Mouse (Mus musculus) embryo, embryonic 11.5 days (tissue): ENCODE measurements at regions not wholly inside any gene's neighbourhood (a gene's known extent, or its start where the extent isn't known, plus 50 kb on each side); places are given as distances from the start of the nearest gene placed in this dataset.
A peak's percentile ranks its signal among the peaks of the same experiment; 100 is the strongest.
"Not testable (repeated sequence)": the region's sequence is repeated elsewhere in the genome, so short reads cannot be mapped to it uniquely, and the experiment has no call there.

Experiments
- DNase-seq: peaks from one replicate; pipeline ENCODE4 v3.0.0-alpha.2; 2012; ENCODE audit warnings: low read depth, low spot score

DNA sequence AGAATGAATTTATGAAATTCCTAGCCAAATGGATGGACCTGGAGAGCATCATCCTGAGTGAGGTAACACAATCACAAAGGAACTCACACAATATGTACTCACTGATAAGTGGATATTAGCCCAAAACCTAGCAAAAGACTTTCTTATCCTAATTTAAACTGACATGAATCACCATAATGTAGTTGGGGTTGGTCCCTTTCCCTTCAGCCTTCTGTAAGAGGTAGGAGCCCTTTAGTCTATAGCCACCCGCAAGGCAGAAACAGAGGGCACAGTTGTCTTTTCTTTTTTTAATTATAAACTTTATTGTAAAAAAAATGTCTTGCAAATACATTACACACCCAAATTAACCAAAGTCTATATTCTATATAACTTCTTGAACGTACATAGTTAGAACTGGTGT is 81.3 kb downstream of the Ogfrl1 start:
- not testable (repeated sequence) for DNase-seq

- not testable (repeated sequence) for DNase-seq
Measured at GRCm38 (mm10) chr1:23314863-23315262, 82.7 kb downstream of the Ogfrl1 start.

GRCm38 (mm10) chr1:23292718-23293117 is 104.9 kb downstream of the Ogfrl1 start:
- no peak for DNase-seq

- DNase-seq: no peak
Measured at GRCm38 (mm10) chr1:23286741-23287140, 110.8 kb downstream of the Ogfrl1 start.

DNA sequence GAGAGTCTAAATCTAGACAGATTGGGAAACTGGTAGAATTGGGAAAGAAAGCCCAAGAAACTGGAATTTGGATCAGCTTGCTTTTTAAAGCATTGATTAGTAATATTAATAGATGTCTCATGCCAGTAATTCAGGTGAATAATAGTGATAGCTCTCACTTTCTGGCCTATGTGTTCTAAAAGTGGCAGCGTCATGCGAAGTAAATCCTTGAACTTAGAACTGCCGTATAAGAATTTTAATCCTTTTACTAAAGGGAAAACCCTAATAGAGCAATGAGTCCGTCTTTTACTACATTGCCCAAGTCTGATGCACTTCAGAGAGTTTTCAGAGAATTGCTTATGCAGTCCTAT is 114.7 kb downstream of the Ogfrl1 start:
- DNase-seq: no peak

DNA sequence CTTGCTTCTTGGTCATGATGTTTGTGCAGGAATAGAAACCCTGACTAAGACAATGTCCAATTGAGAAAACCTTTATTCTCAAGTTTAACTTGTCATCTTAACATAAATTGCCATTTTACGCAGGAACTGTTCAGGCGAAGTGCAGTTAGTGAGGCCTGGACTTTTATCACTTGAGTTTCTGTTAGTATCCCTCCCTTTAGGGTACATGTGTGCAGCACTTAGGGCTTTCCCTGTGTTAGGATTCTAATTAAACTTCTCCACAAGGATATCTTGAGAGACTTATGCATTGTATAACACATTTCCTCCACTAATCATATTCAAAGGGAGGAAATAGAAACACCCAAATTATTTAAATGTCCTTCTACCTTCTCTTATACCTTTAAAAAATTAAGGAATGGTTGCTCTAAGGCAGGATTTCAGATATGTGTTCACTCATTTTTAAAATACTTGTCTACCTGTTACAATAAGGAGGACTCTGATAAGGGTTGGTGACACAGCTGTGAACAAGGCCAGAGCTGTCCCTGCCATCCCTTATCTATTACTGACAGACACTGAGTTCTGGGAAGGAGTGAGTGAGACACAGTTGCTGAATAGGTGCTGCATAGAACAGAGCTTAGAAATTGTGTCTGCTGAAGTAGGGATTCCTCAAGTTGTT is 115.2 kb downstream of the Ogfrl1 start:
- no peak for DNase-seq

DNA sequence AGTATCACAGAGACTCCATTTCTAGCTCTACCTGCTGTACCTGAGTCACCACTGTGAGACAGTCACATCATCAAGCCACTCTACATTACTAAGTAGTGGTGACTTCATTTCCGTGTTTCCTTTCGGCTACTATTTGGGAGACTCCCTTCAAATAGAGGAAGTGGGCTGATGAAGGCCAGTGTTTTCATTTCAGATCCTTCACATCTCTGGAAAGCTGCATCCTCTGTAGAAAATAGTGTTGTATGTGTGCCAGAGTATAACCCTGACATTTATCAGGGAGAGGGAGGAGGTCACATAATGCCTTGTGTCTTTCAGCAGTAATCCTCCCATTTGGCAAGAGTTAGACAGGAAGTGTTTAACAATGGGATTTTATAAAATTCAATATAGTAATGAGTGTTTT is 117.7 kb downstream of the Ogfrl1 start:
- no peak for DNase-seq

- DNase-seq: no peak
Measured at GRCm38 (mm10) chr1:23272077-23272476, 125.5 kb downstream of the Ogfrl1 start.

DNA sequence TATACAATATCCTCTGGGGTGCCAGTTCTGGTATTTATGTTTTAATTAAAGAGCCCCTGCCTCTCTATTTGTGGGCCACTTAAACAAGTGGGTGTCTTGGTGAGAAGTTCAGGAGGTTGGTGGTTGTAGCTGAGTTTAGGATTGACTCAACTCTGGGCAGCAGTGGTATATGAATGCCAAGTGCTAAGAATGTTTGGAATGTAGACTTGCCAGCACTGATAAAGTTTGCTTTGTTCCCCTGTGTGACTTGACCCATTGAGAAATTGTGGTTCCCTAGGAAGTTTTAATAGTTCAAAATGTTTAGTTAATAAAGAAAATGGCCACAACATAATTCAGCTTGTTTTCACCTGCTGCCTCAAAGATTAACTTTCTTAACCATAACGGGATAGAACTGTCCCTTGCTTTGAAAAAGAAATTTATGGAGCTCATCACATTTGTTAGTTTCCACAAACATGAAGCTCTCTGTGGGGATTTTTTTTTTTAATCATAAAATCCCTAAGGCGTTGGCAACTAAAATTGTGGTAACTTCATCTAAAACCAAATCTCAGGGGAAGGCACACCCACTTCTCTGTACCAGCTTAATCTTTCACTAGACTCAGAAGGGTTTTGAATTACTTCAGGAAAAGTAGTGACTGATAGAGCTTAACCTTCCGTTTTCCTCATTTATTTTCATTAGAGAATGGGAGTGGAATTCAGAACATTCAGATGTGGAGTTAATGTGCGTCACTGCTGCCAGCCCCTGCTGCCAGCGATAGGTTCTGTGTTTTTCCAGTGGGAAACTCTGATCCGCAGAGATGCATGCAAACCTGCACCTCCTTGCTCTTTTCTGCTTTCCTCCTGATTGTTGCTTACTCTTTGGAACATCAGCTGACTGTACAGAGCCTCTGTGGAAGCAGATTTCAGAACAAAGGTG is 126.4 kb downstream of the Ogfrl1 start:
- no peak for DNase-seq

DNA sequence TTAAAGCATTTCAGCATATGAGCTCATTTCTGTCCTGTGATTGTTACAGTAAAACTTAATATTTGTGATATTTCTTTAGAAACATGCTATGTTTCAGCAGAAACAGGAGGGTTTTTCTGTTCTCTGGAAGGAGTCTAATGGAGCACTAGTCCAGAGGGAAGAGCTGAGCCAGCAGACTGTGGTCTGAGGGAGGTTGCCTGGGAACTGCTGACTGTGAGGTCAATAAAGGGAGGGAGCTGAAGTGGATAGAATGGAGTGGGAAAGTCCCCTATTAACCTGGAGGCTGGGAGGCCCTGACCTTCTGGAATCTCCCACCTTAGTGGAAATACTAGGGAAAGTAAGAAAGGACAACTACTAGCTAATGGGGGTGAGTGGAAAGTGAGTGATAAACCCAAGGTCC is 129.5 kb downstream of the Ogfrl1 start:
- DNase-seq: no peak

GRCm38 (mm10) chr1:23265556-23266232 is 131.9 kb downstream of the Ogfrl1 start:
- no peak for DNase-seq

- no peak for DNase-seq
Measured at GRCm38 (mm10) chr1:23264251-23264650, 133.3 kb downstream of the Ogfrl1 start.

DNA sequence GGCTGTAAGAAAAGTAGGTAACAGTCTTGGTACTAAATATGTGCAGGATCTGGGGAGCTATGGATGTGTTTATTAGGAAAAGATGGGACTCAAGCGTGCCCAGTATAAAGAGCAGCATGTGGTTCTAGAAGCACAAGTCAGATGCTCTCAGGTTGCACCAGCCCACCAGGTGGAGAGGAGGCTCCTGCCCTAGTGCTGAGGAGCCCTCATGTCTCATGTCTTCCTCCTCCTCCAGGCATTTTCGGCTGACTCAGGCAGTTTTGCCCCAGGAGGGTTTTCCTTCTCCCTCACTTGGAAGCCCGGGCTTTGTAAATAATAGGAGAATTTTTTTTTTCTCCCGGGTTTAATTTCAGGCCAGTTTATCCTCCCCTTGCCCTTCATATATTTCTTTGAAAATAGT is 133.8 kb downstream of the Ogfrl1 start:
- no peak for DNase-seq

DNA sequence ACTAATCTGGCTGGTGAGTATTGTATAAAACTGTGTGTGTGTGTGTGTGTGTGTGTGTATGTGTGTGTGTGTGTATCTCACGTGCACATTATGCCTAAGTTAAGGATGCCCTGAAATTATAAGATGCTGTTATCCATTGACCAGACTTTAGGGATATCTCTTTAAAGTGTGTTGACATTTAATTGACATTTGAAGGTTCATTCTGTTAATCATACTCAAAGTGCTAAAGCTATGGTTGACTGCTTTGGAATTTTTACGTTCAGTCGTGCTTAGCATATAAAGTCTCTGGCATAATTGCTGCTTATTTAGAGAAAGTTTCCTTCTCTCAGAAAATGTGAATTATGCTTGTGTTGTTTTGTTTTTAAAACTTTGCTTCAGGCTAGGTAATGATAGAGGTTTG is 135.9 kb downstream of the Ogfrl1 start:
- no peak for DNase-seq

DNA sequence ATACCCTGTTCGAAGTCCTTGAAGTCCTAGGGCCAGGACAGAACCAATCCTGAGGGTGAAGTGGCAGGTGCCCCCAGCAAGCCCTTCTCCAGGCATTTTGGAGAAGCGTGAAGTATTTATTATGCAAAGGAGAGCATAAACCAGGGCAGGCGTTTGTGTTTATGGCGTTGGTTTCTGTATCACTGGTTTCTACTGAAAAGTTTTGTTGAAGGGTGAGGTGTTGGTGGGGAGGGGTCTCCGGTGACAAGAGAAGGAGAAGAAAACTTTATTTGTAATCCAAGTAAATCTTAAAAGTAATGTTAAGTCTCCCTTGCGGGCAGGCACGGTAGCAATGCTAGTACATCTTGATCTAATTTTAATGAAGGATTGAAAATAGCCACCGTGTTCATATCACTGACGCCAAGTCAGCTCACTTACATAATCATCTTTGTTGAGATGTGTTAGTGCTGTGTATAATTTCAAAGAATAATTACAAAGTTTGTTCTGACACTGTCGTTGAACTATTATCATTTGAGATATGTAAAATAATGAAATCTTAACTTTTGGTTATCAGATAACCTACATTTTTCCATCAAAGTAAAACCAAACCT is 140.2 kb downstream of the Ogfrl1 start:
- DNase-seq: no peak

GRCm38 (mm10) chr1:23256630-23257001 is 141.0 kb downstream of the Ogfrl1 start:
- DNase-seq: peak; percentile 54

GRCm38 (mm10) chr1:23255925-23256629 is 141.5 kb downstream of the Ogfrl1 start:
- peak; percentile 94 for DNase-seq

GRCm38 (mm10) chr1:23254235-23254634 is 143.3 kb downstream of the Ogfrl1 start:
- no peak for DNase-seq

- no peak for DNase-seq
Measured at GRCm38 (mm10) chr1:23231522-23231921, 129.5 kb upstream of the 4933415F23Rik start.

DNA sequence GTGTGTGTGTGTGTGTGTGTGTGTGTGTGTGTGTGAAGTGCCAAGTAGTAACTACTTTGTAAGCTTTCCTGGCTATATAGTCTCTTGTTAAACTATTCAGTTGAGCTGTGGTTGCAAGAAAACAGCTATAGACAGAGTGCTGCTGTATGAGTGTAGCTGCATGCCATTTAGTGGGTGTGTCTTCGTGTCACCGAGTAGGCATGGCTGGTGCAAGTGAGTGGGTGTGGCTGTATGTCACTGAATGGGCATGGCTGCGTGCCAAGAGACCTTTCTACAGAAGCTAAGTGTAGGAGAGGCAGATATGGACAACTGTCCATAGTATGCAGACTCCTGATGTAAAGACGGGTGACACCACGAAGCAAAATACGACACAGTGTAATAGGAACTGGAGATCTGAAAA is 126.4 kb upstream of the 4933415F23Rik start:
- no peak for DNase-seq

GRCm38 (mm10) chr1:23214462-23215158 is 112.6 kb upstream of the 4933415F23Rik start:
- no peak for DNase-seq
